Comparison of ENCODE assay signal across 10 mouse cellular contexts in the genomic region with DNA sequence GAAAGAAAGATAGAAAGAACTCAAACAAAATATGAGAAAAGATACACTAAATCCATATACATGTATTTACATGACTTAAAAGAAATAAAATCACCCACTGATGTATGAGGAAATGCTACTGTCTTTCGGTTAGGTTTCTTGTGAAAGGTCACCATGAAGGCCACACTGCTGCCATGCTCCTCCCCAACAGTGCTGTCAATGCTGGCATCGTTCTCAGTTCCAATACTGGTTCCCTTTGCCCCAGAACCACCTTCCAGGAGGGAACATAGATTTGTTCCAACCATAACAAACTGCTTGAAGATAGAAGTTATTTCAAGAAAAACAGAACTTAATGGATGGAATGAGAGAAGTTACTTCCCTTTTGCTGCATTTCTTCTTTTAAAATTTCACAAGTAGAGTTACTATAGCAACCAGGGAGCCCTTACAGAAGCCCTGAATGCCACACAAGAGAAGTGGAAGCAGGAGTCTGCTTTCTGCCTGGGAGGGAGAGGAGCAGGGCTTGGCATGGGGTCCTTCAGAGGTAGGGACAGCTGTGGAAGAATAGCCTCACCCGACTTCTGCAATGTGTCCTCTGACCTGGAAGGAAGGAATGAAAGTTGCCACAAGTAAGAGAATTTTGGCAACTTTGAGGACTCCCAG.
A peak's percentile ranks its signal among the peaks of the same experiment; 100 is the strongest.
DNase-seq lines count a peak whose midpoint lies in the region; ATAC-seq and TF ChIP-seq lines count a peak whose summit lies in the region.
"Had no signal": no experiment of that assay in that cellular context is flagged by ENCODE, and none has a peak within 500 bp of the region (broad histone marks: within the 10 kb centered on the region; RNA-seq: fewer than 3 reads in every experiment).

No protein-coding gene starts in this region.

- WGBS in kidney, embryonic 15.5 days, result 64% methylated on average over 3 of the region's 3 CpGs
- 56% methylated on average over 3 of the region's 3 CpGs for WGBS in lung, postnatal 0 days

- peak overlapping the region; percentile 18; the same call in 1 of the 2 replicates for H3K27ac ChIP-seq in kidney, embryonic 15.5 days
- no peak overlapping the region; the same call in 1 of the 2 replicates for H3K27ac ChIP-seq in lung, postnatal 0 days (ENCODE audit: low read length)
- H3K27ac ChIP-seq: hindbrain, embryonic 12.5 days; liver, embryonic 15.5 days had no signal

- peaks cover 23% of the 10 kb centered on the region for H3K4me1 ChIP-seq in kidney, embryonic 15.5 days
- no peaks in the 10 kb centered on the region for H3K4me1 ChIP-seq in lung, postnatal 0 days (ENCODE audit: insufficient read depth, low read depth, low read length)

- no peak overlapping the region for H3K4me2 ChIP-seq in kidney, embryonic 15.5 days
- no peak overlapping the region for H3K4me2 ChIP-seq in lung, postnatal 0 days (replicated peaks; ENCODE audit: low read depth, low read length)
- H3K4me2 ChIP-seq: hindbrain, embryonic 12.5 days had no signal

- no peak overlapping the region for H3K4me3 ChIP-seq in kidney, embryonic 15.5 days (replicated peaks)
- H3K4me3 ChIP-seq in lung, postnatal 0 days (ENCODE audit: low read depth, low read length), result no peak overlapping the region
- H3K4me3 ChIP-seq: hindbrain, embryonic 12.5 days; liver, embryonic 15.5 days had no signal

- no peak for TF ChIP-seq EP300 in lung, postnatal 0 days (IDR thresholded peaks at IDR 0.05)

- no peak for ATAC-seq in kidney, embryonic 15.5 days (replicated peaks; ENCODE audit: low FRiP score)
- peak; percentile 33; the same call in 1 of the 2 replicates for ATAC-seq in lung, postnatal 0 days

- H3K9ac ChIP-seq in kidney, embryonic 15.5 days, result no peak overlapping the region
- no peak overlapping the region; the same call in 1 of the 2 replicates for H3K9ac ChIP-seq in lung, postnatal 0 days (replicated peaks; ENCODE audit: low read depth)
- H3K9ac ChIP-seq: hindbrain, embryonic 12.5 days; liver, embryonic 15.5 days had no signal

- TF ChIP-seq CTCF in lung, postnatal 0 days (IDR thresholded peaks at IDR 0.05), result no peak

- no peak for DNase-seq in kidney, postnatal 10 days
- DNase-seq in Muller cell, postnatal 12 days (ENCODE audit: inconsistent ontology term), result peak; percentile 16
- peak; percentile 22 for DNase-seq in c-Kit-positive CD71-negative TER-119-negative erythroid progenitor cells, embryonic 14.5 days (ENCODE audit: low read depth)
- DNase-seq in lung, postnatal 0 days (ENCODE audit: low spot score), result peak; percentile 56
- no peak for DNase-seq in cerebellum, adult 8-10 months
- DNase-seq in right cerebral cortex, postnatal 14 days, result no peak
- DNase-seq in urinary bladder, postnatal 4 days (ENCODE audit: low spot score in 2 of 2), result no peak

- H3K36me3 ChIP-seq in kidney, embryonic 15.5 days, result no peaks in the 10 kb centered on the region
- no peaks in the 10 kb centered on the region for H3K36me3 ChIP-seq in lung, postnatal 0 days (ENCODE audit: insufficient read depth, low read length)
- H3K36me3 ChIP-seq: hindbrain, embryonic 12.5 days; liver, embryonic 15.5 days had no signal

- no peaks in the 10 kb centered on the region for H3K9me3 ChIP-seq in kidney, embryonic 15.5 days (replicated peaks)
- no peaks in the 10 kb centered on the region for H3K9me3 ChIP-seq in lung, postnatal 0 days (ENCODE audit: low read length)
- H3K9me3 ChIP-seq: hindbrain, embryonic 12.5 days; liver, embryonic 15.5 days had no signal

- H3K27me3 ChIP-seq in kidney, embryonic 15.5 days, result no peaks in the 10 kb centered on the region
- H3K27me3 ChIP-seq in lung, postnatal 0 days (replicated peaks; ENCODE audit: insufficient read depth, low read length), result no peaks in the 10 kb centered on the region
- H3K27me3 ChIP-seq: hindbrain, embryonic 12.5 days; liver, embryonic 15.5 days had no signal

Comparison
In these comparisons a context has a peak if more than half of its experiments do, and no peak if none do; other contexts are left out.
1. DNase-seq: peak in Muller cell, postnatal 12 days (single experiment), c-Kit-positive CD71-negative TER-119-negative erythroid progenitor cells, embryonic 14.5 days (single experiment) and lung, postnatal 0 days (single experiment); none in kidney, postnatal 10 days (single experiment), cerebellum, adult 8-10 months (single experiment), right cerebral cortex, postnatal 14 days (single experiment) and urinary bladder, postnatal 4 days (0 of 2).